Mouse (Mus musculus): Measurements from ENCODE around the gene Trim72. TPM values are rescaled to one million over a fixed set of nuclear protein-coding genes. Genes with fewer than 3 reads are reported as not detected.

Gene Trim72
- 7.3 and 7.8 TPM in 2 replicates for polyA plus RNA-seq (2012; rRNA removed; ENCODE audit: low replicate concordance)

GRCm38 (mm10) chr7:128003688-128004087 lies at the start of gene Trim72:
Gene Trim72, plus strand, starts transcription at chr7:128003949.

GRCm38 (mm10) chr7:127967004-127967921 lies 36.5 kb upstream of the Trim72 start, which contains the start of gene Fus:
Gene Fus, plus strand, starts transcription at chr7:127967457.

GRCm38 (mm10) chr7:127993341-127993977 lies 10.3 kb upstream of the Trim72 start, which contains the start of gene Pycard:
Gene Pycard, minus strand, starts transcription at chr7:127993867.

Other genes starting within 250 kb of the Trim72 start
- gene Orai3, start 234.1 kb upstream of the Trim72 start, polyA plus RNA-seq (2012; rRNA removed; ENCODE audit: low replicate concordance), result 23.5 and 26.0 TPM in 2 replicates
- gene Setd1a, start 227.3 kb upstream of the Trim72 start, polyA plus RNA-seq (2012; rRNA removed; ENCODE audit: low replicate concordance), result 6.8 and 8.0 TPM in 2 replicates
- gene Gm49388, start 218.3 kb upstream of the Trim72 start, polyA plus RNA-seq (2012; rRNA removed; ENCODE audit: low replicate concordance), result not detected in 2 replicates
- 39.8 and 42.6 TPM in 2 replicates for gene Hsd3b7, start 203.3 kb upstream of the Trim72 start, polyA plus RNA-seq (2012; rRNA removed; ENCODE audit: low replicate concordance)
- 40.2 and 59.7 TPM in 2 replicates for gene Stx4a, start 179.7 kb upstream of the Trim72 start, polyA plus RNA-seq (2012; rRNA removed; ENCODE audit: low replicate concordance)
- gene Stx1b, start 179.4 kb upstream of the Trim72 start, polyA plus RNA-seq (2012; rRNA removed; ENCODE audit: low replicate concordance), result 2.0 and 3.3 TPM in 2 replicates
- 9.2 and 11.9 TPM in 2 replicates for gene Zfp646, start 127.7 kb upstream of the Trim72 start, polyA plus RNA-seq (2012; rRNA removed; ENCODE audit: low replicate concordance)
- 5.1 and 6.8 TPM in 2 replicates for gene Zfp668, start 127.1 kb upstream of the Trim72 start, polyA plus RNA-seq (2012; rRNA removed; ENCODE audit: low replicate concordance)
- gene Prss53, start 113.0 kb upstream of the Trim72 start, polyA plus RNA-seq (2012; rRNA removed; ENCODE audit: low replicate concordance), result 1.5 and 1.8 TPM in 2 replicates
- 0.49 TPM in 1 of 2 replicates, not detected in the other for gene Gm21974, start 108.5 kb upstream of the Trim72 start, polyA plus RNA-seq (2012; rRNA removed; ENCODE audit: low replicate concordance)
- gene Vkorc1, start 108.3 kb upstream of the Trim72 start, polyA plus RNA-seq (2012; rRNA removed; ENCODE audit: low replicate concordance), result 81.2 and 108 TPM in 2 replicates
- 81.7 and 85.2 TPM in 2 replicates for gene Bckdk, start 99.9 kb upstream of the Trim72 start, polyA plus RNA-seq (2012; rRNA removed; ENCODE audit: low replicate concordance)
- gene Kat8, start 91.4 kb upstream of the Trim72 start, polyA plus RNA-seq (2012; rRNA removed; ENCODE audit: low replicate concordance), result 6.3 and 8.2 TPM in 2 replicates
- 33.6 and 89.6 TPM in 2 replicates for gene Prss8, start 73.8 kb upstream of the Trim72 start, polyA plus RNA-seq (2012; rRNA removed; ENCODE audit: low replicate concordance)
- 4.5 and 5.9 TPM in 2 replicates for gene Prss36, start 57.2 kb upstream of the Trim72 start, polyA plus RNA-seq (2012; rRNA removed; ENCODE audit: low replicate concordance)
- gene Fus, start 36.5 kb upstream of the Trim72 start, polyA plus RNA-seq (2012; rRNA removed; ENCODE audit: low replicate concordance), result 92.7 and 112 TPM in 2 replicates
- 473 and 516 TPM in 2 replicates for gene Pycard, start 10.1 kb upstream of the Trim72 start, polyA plus RNA-seq (2012; rRNA removed; ENCODE audit: low replicate concordance)
- gene Itgam, start 58.7 kb downstream of the Trim72 start, polyA plus RNA-seq (2012; rRNA removed; ENCODE audit: low replicate concordance), result 2.8 TPM in 2 replicates
- 0.04 TPM in 1 of 2 replicates, not detected in the other for gene Gm49368, start 58.7 kb downstream of the Trim72 start, polyA plus RNA-seq (2012; rRNA removed; ENCODE audit: low replicate concordance)
- gene Itgax, start 125.6 kb downstream of the Trim72 start, polyA plus RNA-seq (2012; rRNA removed; ENCODE audit: low replicate concordance), result 2.2 and 5.2 TPM in 2 replicates
- gene Itgad, start 150.4 kb downstream of the Trim72 start, polyA plus RNA-seq (2012; rRNA removed; ENCODE audit: low replicate concordance), result 0.95 and 1.9 TPM in 2 replicates
- 1.7 and 4.1 TPM in 2 replicates for gene Cox6a2, start 202.4 kb downstream of the Trim72 start, polyA plus RNA-seq (2012; rRNA removed; ENCODE audit: low replicate concordance)
- gene Armc5, start 233.4 kb downstream of the Trim72 start, polyA plus RNA-seq (2012; rRNA removed; ENCODE audit: low replicate concordance), result 35.2 and 59.5 TPM in 2 replicates
- 0.63 and 0.82 TPM in 2 replicates for gene 9130023H24Rik, start 234.1 kb downstream of the Trim72 start, polyA plus RNA-seq (2012; rRNA removed; ENCODE audit: low replicate concordance)
- gene Tgfb1i1, start 242.9 kb downstream of the Trim72 start, polyA plus RNA-seq (2012; rRNA removed; ENCODE audit: low replicate concordance), result 49.0 and 70.7 TPM in 2 replicates